Mouse (Mus musculus): ENCODE measurements around the gene Prr22. TPM values are rescaled to one million over a fixed set of nuclear protein-coding genes. Genes with fewer than 3 reads are reported as not detected.

The Prr22 gene
- polyA plus RNA-seq, 1 experiment from 2014 or later, result 1.1 TPM

GRCm38 (mm10) chr17:56789286-56789685, 19.2 kb downstream of the Prr22 start:
- 85% methylated on average over 6 of the region's 6 CpGs for WGBS
- H3K9ac ChIP-seq (ENCODE audit: low read length), result no peak overlapping the region
- no peak overlapping the region for H3K4me3 ChIP-seq (ENCODE audit: low read depth, low read length)
- ATAC-seq (ENCODE audit: insufficient read depth, low FRiP score, low TSS enrichment) (no peak), DNase-seq (ENCODE audit: low spot score) (no peak)
- H3K4me2 ChIP-seq (ENCODE audit: low read depth), result no peak overlapping the region
- no peaks in the 10 kb centered on the region for H3K4me1 ChIP-seq (ENCODE audit: control insufficient read depth, insufficient read depth, low read length)
- H3K36me3 ChIP-seq (ENCODE audit: control insufficient read depth, insufficient read depth, low read length), result no peaks in the 10 kb centered on the region
- no peaks in the 10 kb centered on the region for H3K27me3 ChIP-seq (ENCODE audit: control insufficient read depth, insufficient read depth, low read length)
- no peak overlapping the region for H3K27ac ChIP-seq (ENCODE audit: low read depth, low read length)
- H3K9me3 ChIP-seq (ENCODE audit: control insufficient read depth, low read length), result no peaks in the 10 kb centered on the region

DNA sequence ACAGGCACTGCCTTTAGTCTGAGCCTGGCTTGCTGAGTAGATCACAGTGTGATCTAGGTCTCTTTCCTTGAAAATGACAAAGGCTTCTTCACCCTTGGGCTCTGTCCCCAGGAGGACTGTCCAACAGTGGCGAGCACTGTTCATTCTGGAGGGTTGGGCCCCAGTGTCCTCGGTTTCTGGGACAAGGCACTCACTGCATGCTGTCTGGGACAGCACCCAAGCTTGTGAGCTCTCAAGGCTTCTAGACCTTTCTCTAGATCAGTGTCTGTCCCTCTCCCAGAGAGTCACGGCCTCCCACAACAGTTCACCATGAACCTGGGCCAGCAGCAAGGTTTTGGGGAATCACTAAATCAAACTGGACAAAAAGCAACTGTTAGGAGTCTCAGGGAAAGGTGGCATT, 22.5 kb downstream of the Prr22 start:
- Histone ChIP-seq H3K27me3 (ENCODE audit: control insufficient read depth, insufficient read depth, low read length) (no peaks in the 10 kb centered on the region), H3K4me1 (ENCODE audit: control insufficient read depth, insufficient read depth, low read length) (no peaks in the 10 kb centered on the region), H3K4me3 (ENCODE audit: low read depth, low read length) (no peak overlapping the region), H3K4me2 (ENCODE audit: low read depth) (no peak overlapping the region), H3K9me3 (ENCODE audit: control insufficient read depth, low read length) (no peaks in the 10 kb centered on the region), H3K9ac (ENCODE audit: low read length) (no peak overlapping the region), H3K27ac (ENCODE audit: low read depth, low read length) (no peak overlapping the region), H3K36me3 (ENCODE audit: control insufficient read depth, insufficient read depth, low read length) (no peaks in the 10 kb centered on the region)
- DNase-seq (ENCODE audit: low spot score), result no peak
- WGBS, result 79% methylated on average over 3 of the region's 3 CpGs
- ATAC-seq (ENCODE audit: insufficient read depth, low FRiP score, low TSS enrichment), result no peak

- Histone ChIP-seq H3K9ac (ENCODE audit: low read length) (no peak overlapping the region), H3K4me3 (ENCODE audit: low read depth, low read length) (no peak overlapping the region), H3K4me2 (ENCODE audit: low read depth) (no peak overlapping the region), H3K27me3 (ENCODE audit: control insufficient read depth, insufficient read depth, low read length) (no peaks in the 10 kb centered on the region), H3K36me3 (ENCODE audit: control insufficient read depth, insufficient read depth, low read length) (no peaks in the 10 kb centered on the region), H3K27ac (ENCODE audit: low read depth, low read length) (no peak overlapping the region), H3K9me3 (ENCODE audit: control insufficient read depth, low read length) (no peaks in the 10 kb centered on the region), H3K4me1 (ENCODE audit: control insufficient read depth, insufficient read depth, low read length) (no peaks in the 10 kb centered on the region)
- ATAC-seq (ENCODE audit: insufficient read depth, low FRiP score, low TSS enrichment), result no peak
- WGBS, result 67% methylated on average over 6 of the region's 6 CpGs
- DNase-seq (ENCODE audit: low spot score), result no peak
These were observed 23.7 kb downstream of the Prr22 start for GRCm38 (mm10) chr17:56793614-56794319.

DNA sequence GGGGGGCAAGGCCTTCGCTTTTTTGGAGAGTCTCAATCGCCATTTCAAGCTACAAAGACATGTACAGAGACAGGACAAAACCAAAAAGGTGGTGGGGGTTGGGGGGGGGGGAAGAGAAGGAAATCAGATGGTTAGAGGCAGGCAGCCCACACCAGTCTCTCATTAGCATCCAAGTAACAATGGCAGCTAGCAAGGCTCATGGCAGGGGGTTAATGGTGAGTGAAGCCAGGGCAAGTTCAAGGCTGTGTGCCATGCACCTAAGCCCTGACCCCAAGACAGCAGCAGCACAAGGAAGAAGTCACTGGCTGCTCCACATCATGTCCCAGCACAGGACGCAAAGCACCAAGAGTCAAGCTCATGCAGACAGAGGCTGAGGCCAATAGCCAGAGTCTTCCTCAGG, 29.2 kb downstream of the Prr22 start:
- no peak for ATAC-seq (ENCODE audit: insufficient read depth, low FRiP score, low TSS enrichment)
- Histone ChIP-seq H3K36me3 (ENCODE audit: control insufficient read depth, insufficient read depth, low read length) (no peaks in the 10 kb centered on the region), H3K27me3 (ENCODE audit: control insufficient read depth, insufficient read depth, low read length) (no peaks in the 10 kb centered on the region), H3K4me2 (ENCODE audit: low read depth) (no peak overlapping the region), H3K4me1 (ENCODE audit: control insufficient read depth, insufficient read depth, low read length) (no peaks in the 10 kb centered on the region), H3K27ac (ENCODE audit: low read depth, low read length) (no peak overlapping the region), H3K9me3 (ENCODE audit: control insufficient read depth, low read length) (no peaks in the 10 kb centered on the region), H3K9ac (ENCODE audit: low read length) (no peak overlapping the region), H3K4me3 (ENCODE audit: low read depth, low read length) (no peak overlapping the region)
- 74% methylated on average over 3 of the region's 3 CpGs for WGBS
- DNase-seq (ENCODE audit: low spot score), result no peak

DNA sequence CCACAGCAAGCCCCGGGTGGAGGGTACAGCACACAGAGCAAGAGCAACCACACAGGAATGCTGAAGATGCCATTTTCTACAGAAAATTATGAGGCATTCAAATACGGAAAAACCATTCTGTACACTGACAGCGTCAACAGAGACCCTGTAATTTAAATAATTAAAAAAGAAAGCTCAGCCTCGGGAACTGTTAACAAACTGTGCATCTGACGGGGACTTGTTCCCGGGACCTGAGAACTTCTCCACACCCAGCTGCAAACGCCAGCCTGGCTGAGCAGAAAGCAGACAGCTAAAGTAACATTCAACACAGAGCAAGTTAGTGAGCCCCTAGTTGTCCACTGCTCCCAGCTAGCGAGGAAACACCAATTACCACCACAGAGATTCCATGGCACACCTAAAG, 32.0 kb downstream of the Prr22 start:
- no peak overlapping the region for H3K27ac ChIP-seq (ENCODE audit: low read depth, low read length)
- DNase-seq (ENCODE audit: low spot score) (no peak), ATAC-seq (ENCODE audit: insufficient read depth, low FRiP score, low TSS enrichment) (no peak)
- no peaks in the 10 kb centered on the region for H3K9me3 ChIP-seq (ENCODE audit: control insufficient read depth, low read length)
- H3K9ac ChIP-seq (ENCODE audit: low read length), result no peak overlapping the region
- WGBS, result 83% methylated on average over 8 of the region's 8 CpGs
- no peaks in the 10 kb centered on the region for H3K27me3 ChIP-seq (ENCODE audit: control insufficient read depth, insufficient read depth, low read length)
- H3K4me3 ChIP-seq (ENCODE audit: low read depth, low read length), result no peak overlapping the region
- H3K4me2 ChIP-seq (ENCODE audit: low read depth), result no peak overlapping the region
- H3K4me1 ChIP-seq (ENCODE audit: control insufficient read depth, insufficient read depth, low read length), result no peaks in the 10 kb centered on the region
- no peaks in the 10 kb centered on the region for H3K36me3 ChIP-seq (ENCODE audit: control insufficient read depth, insufficient read depth, low read length)

DNA sequence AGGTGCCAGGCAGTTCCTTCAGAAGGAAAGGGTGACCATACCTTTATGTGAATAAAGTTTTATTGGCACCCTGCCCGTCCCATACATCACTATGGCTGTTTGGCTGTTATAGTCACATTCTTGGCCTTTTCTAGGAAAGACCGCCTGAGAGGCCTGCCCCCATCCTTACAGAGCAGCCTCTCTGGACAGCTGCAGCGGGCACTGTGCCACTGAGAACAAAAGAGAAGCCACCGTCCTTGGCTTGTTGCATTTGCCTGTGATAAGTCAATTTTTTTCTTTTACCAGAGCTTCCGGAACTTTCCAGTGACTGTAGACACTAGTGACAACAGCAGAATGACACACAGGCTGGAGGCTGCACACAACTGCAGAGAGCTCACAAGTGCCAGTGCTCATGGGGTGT, 34.9 kb downstream of the Prr22 start:
- DNase-seq (ENCODE audit: low spot score), result no peak
- WGBS, result 79% methylated on average over 5 of the region's 5 CpGs
- Histone ChIP-seq H3K9ac (ENCODE audit: low read length) (no peak overlapping the region), H3K4me3 (ENCODE audit: low read depth, low read length) (no peak overlapping the region), H3K9me3 (ENCODE audit: control insufficient read depth, low read length) (no peaks in the 10 kb centered on the region), H3K27ac (ENCODE audit: low read depth, low read length) (no peak overlapping the region), H3K4me1 (ENCODE audit: control insufficient read depth, insufficient read depth, low read length) (peaks cover 2% of the 10 kb centered on the region), H3K4me2 (ENCODE audit: low read depth) (no peak overlapping the region), H3K36me3 (ENCODE audit: control insufficient read depth, insufficient read depth, low read length) (no peaks in the 10 kb centered on the region), H3K27me3 (ENCODE audit: control insufficient read depth, insufficient read depth, low read length) (no peaks in the 10 kb centered on the region)
- no peak for ATAC-seq (ENCODE audit: insufficient read depth, low FRiP score, low TSS enrichment)

DNA sequence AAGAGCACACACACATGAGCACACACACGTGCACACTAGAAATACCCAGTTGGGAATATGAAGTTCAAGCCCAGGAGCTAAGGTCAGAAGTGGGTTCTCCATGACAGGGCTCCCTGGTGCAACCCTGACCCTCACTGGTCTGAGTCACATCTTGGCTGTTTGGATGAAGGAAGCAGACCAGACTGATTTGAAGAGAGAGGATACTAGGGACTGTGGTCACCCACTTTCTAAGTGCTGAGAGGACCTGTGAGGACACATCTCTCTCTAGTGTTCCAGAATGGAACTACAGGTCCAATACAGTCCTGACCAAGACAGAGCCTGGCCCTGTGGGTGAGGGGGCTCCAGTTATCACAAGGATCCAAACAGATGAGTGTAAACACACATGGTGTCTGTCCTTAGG, 35.7 kb downstream of the Prr22 start:
- Histone ChIP-seq H3K4me2 (ENCODE audit: low read depth) (no peak overlapping the region), H3K27ac (ENCODE audit: low read depth, low read length) (no peak overlapping the region), H3K9ac (ENCODE audit: low read length) (no peak overlapping the region), H3K4me1 (ENCODE audit: control insufficient read depth, insufficient read depth, low read length) (peaks cover 10% of the 10 kb centered on the region), H3K27me3 (ENCODE audit: control insufficient read depth, insufficient read depth, low read length) (no peaks in the 10 kb centered on the region), H3K9me3 (ENCODE audit: control insufficient read depth, low read length) (no peaks in the 10 kb centered on the region), H3K4me3 (ENCODE audit: low read depth, low read length) (no peak overlapping the region), H3K36me3 (ENCODE audit: control insufficient read depth, insufficient read depth, low read length) (no peaks in the 10 kb centered on the region)
- 72% methylated on average over 1 of the region's 1 CpGs for WGBS
- DNase-seq (ENCODE audit: low spot score) (no peak), ATAC-seq (ENCODE audit: insufficient read depth, low FRiP score, low TSS enrichment) (no peak)

GRCm38 (mm10) chr17:56808518-56808917, 38.5 kb downstream of the Prr22 start:
- H3K4me2 ChIP-seq (ENCODE audit: low read depth), result no peak overlapping the region
- DNase-seq (ENCODE audit: low spot score), result peak; percentile 85
- no peaks in the 10 kb centered on the region for H3K36me3 ChIP-seq (ENCODE audit: control insufficient read depth, insufficient read depth, low read length)
- no peaks in the 10 kb centered on the region for H3K9me3 ChIP-seq (ENCODE audit: control insufficient read depth, low read length)
- H3K4me1 ChIP-seq (ENCODE audit: control insufficient read depth, insufficient read depth, low read length), result peaks cover 14% of the 10 kb centered on the region
- no peak overlapping the region for H3K4me3 ChIP-seq (ENCODE audit: low read depth, low read length)
- WGBS, result 10% methylated on average over 9 of the region's 9 CpGs
- no peak overlapping the region for H3K9ac ChIP-seq (ENCODE audit: low read length)
- ATAC-seq (ENCODE audit: insufficient read depth, low FRiP score, low TSS enrichment), result peak; percentile 81
- H3K27me3 ChIP-seq (ENCODE audit: control insufficient read depth, insufficient read depth, low read length), result no peaks in the 10 kb centered on the region
- no peak overlapping the region for H3K27ac ChIP-seq (ENCODE audit: low read depth, low read length)

DNA sequence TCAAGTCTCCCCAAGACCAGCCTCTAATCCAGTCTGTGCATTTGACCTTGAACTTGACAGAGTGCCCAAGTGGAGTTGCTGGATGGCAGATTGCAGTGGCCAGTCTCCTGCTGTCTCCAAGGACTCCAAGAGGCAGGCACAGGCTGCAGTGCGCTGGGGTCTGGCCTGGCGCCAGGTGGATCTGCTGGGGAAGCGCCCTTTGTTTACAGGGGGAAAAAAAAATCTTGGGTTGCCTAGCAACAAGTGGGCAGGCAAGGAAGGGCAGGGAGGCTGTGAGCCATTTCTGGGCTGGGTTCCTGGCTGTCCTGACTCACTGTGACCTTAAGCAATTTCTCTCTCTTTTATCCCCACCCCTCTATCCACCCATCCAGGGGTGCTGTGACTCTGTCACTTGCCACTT, 40.2 kb downstream of the Prr22 start:
- H3K9me3 ChIP-seq (ENCODE audit: control insufficient read depth, low read length), result no peaks in the 10 kb centered on the region
- ATAC-seq (ENCODE audit: insufficient read depth, low FRiP score, low TSS enrichment), result peak; percentile 47; the same call in 1 of the 2 replicates
- H3K4me3 ChIP-seq (ENCODE audit: low read depth, low read length), result no peak overlapping the region
- WGBS, result 11% methylated on average over 3 of the region's 3 CpGs
- no peaks in the 10 kb centered on the region for H3K27me3 ChIP-seq (ENCODE audit: control insufficient read depth, insufficient read depth, low read length)
- no peaks in the 10 kb centered on the region for H3K36me3 ChIP-seq (ENCODE audit: control insufficient read depth, insufficient read depth, low read length)
- peak; percentile 80 for DNase-seq (ENCODE audit: low spot score)
- no peak overlapping the region for H3K27ac ChIP-seq (ENCODE audit: low read depth, low read length)
- no peak overlapping the region; the same call in 1 of the 2 replicates for H3K4me2 ChIP-seq (ENCODE audit: low read depth)
- no peak overlapping the region; the same call in 1 of the 2 replicates for H3K9ac ChIP-seq (ENCODE audit: low read length)
- peaks cover 26% of the 10 kb centered on the region for H3K4me1 ChIP-seq (ENCODE audit: control insufficient read depth, insufficient read depth, low read length)

Measured in neural tube, embryonic 11.5 days (tissue).